Mouse (Mus musculus) heart, embryonic 16.5 days (tissue): Measurements from ENCODE around the gene Tmem163. TPM values are rescaled to one million over a fixed set of nuclear protein-coding genes. Genes with fewer than 3 reads are reported as not detected.

Experiments used
- ATAC-seq: fragments of 200-750 bp; cut with Nextera tagmentation; replicated peaks from 2 replicates; pipeline ENCODE4 v1.8.0; 2017; ENCODE audit warnings: moderate number of reproducible peaks; ENCODE audit not compliant: insufficient read depth, low FRiP score; ENCODE audit errors: extremely low read depth
- H3K27ac ChIP-seq: fragments of 300-500 bp; sonication (generic); 2 replicates; pipeline ENCODE4 v1.5.1; 2014; ENCODE audit warnings: mild to moderate bottlenecking, low read length, control low read depth, moderate library complexity
- H3K27me3 ChIP-seq: fragments of 300-500 bp; sonication (generic); 2 replicates; pipeline ENCODE4 v1.6.1; 2014; ENCODE audit warnings: low read length, mixed read lengths; ENCODE audit not compliant: control insufficient read depth, insufficient read depth
- H3K36me3 ChIP-seq: fragments of 300-500 bp; sonication (generic); 2 replicates; pipeline ENCODE4 v1.6.1; 2014; ENCODE audit not compliant: control insufficient read depth, insufficient read depth
- H3K4me1 ChIP-seq: fragments of 300-500 bp; sonication (generic); 2 replicates; pipeline ENCODE4 v1.6.1; 2014; ENCODE audit warnings: low read length, mixed read lengths; ENCODE audit not compliant: control insufficient read depth, insufficient read depth
- H3K4me2 ChIP-seq: fragments of 300-500 bp; sonication (generic); 2 replicates; pipeline ENCODE4 v1.6.1; 2014; ENCODE audit warnings: low read depth, mild to moderate bottlenecking, control low read depth, low read length
- H3K4me3 ChIP-seq: fragments of 300-500 bp; sonication (generic); 2 replicates; pipeline ENCODE4 v1.5.1; 2014; ENCODE audit warnings: mild to moderate bottlenecking, control low read depth, low read length
- H3K9ac ChIP-seq: fragments of 300-500 bp; sonication (generic); 2 replicates; pipeline ENCODE4 v1.6.1; 2014; ENCODE audit warnings: low read length, control low read depth
- H3K9me3 ChIP-seq: fragments of 300-500 bp; sonication (generic); replicated peaks from 2 replicates; pipeline ENCODE4 v1.6.1; 2016; ENCODE audit warnings: low read length; ENCODE audit not compliant: control insufficient read depth
- WGBS: fragments of 180-500 bp; shearing (Covaris S2); extraction: QIAGEN DNeasy Blood & Tissue Kit; methylation state at CpG from one replicate; pipeline ENCODE4 v1.1.7; 2014; 5-methylcytosine and 5-hydroxymethylcytosine counted together
- polyA plus RNA-seq: library from polyadenylated mRNA; unstranded; fragments of >200 nt; fragmentation: Nextera tagmentation; extraction: Ambion mirVana; gene quantifications from 2 replicates; pipeline ENCODE4 v1.2.1, GENCODE M21; 2015

The Tmem163 gene
- polyA plus RNA-seq, 1 experiment from 2014 or later, result 17.7 TPM

DNA sequence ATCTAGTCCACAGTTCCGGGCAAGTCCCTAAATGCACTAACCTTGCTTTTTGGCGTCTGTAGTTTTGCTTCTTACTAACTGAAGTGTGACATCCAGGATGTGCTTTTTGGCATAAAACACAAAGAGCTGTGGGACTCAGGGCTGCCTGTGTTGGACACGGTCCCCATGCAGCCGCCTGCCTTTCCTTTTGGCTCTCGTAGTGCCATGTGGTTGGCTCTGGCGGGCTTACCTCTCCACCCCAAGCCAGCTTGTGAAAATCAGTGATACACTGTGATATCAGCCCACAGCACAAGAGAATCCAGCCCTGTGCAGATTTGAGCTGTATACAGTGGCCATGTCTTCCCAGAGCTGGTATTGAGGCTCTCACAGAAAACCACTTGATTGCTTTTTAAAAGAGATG lies 60.3 kb downstream of the Tmem163 start:
- H3K4me2 ChIP-seq, result no peak overlapping the region
- no peak for ATAC-seq
- H3K4me1 ChIP-seq, result no peaks in the 10 kb centered on the region
- H3K27me3 ChIP-seq, result no peaks in the 10 kb centered on the region
- no peak overlapping the region for H3K27ac ChIP-seq
- 78% methylated on average over 6 of the region's 6 CpGs for whole genome bisulfite sequencing
- no peak overlapping the region for H3K9ac ChIP-seq
- no peak overlapping the region for H3K4me3 ChIP-seq
- H3K36me3 ChIP-seq, result no peaks in the 10 kb centered on the region
- no peaks in the 10 kb centered on the region for H3K9me3 ChIP-seq

DNA sequence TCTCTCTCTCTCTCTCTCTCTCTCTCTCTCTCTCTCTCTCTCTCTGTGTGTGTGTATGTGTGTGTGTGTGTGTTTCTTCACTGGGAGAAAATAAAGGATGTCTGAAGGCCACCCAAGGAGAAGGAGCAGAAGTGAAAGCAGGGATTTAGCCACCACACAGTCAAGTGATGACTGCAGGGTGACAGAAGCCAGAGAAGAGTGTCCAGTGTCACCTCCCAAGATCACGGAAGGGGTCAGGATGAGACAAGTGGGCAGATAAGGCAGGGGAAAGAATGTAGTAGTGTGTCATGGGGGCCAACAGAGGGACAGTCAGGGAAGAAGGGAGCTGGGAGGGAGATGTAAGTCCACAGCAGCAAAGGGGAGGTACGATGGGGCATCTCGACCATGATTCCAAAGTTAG lies 69.0 kb downstream of the Tmem163 start:
- no peak overlapping the region for H3K4me2 ChIP-seq
- no peaks in the 10 kb centered on the region for H3K36me3 ChIP-seq
- H3K4me1 ChIP-seq, result no peaks in the 10 kb centered on the region
- no peak overlapping the region for H3K9ac ChIP-seq
- no peaks in the 10 kb centered on the region for H3K9me3 ChIP-seq
- H3K4me3 ChIP-seq, result no peak overlapping the region
- 23% methylated on average over 3 of the region's 3 CpGs for WGBS
- no peak overlapping the region for H3K27ac ChIP-seq
- 0 out of 2 replicates have a peak, but pooled peaks have one; percentile 52 for ATAC-seq
- no peaks in the 10 kb centered on the region for H3K27me3 ChIP-seq

DNA sequence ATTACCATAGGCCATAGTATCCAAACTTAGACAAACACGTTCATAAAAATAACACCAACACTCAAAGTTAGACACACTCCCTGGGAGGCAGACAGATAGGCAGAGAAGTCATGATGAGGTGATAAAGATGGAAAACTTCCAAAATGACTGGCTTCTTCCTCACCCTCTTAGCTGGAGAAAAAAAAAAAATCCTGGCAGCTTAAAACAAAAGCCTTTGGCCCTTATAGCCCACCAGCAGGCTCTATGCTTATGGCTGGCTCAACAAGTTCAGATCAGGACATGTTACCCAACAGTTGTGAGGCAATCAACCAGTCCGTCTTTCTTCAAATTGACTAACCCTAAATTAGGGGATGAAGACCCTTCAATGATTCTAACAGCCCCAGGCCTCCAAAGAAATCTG lies 69.5 kb downstream of the Tmem163 start:
- Histone ChIP-seq H3K27me3 (no peaks in the 10 kb centered on the region), H3K4me2 (no peak overlapping the region), H3K4me1 (no peaks in the 10 kb centered on the region), H3K9me3 (no peaks in the 10 kb centered on the region), H3K4me3 (no peak overlapping the region), H3K9ac (no peak overlapping the region), H3K36me3 (no peaks in the 10 kb centered on the region), H3K27ac (no peak overlapping the region)
- ATAC-seq, result no peak
- WGBS, result 59% methylated on average over 2 of the region's 2 CpGs

DNA sequence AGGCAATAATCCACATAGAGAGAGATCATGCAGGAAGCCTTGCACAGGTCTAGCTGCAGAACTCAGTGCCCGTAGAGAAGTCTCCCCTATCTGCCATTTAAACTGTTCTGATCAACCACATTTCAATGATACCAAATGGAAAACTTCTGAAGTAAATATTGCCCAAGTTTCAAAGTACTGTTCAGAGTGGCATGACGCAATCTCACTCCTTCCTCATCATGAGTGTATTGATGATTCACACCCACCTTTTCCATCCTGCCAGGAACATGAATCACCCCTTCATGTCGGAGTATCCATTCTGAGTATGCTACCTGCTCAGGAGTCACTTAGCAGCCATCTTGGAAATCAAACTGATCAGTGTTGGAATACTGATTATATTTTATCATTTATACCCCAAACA lies 71.0 kb downstream of the Tmem163 start:
- no peak for ATAC-seq
- Histone ChIP-seq H3K4me1 (no peaks in the 10 kb centered on the region), H3K4me3 (no peak overlapping the region), H3K4me2 (no peak overlapping the region), H3K36me3 (no peaks in the 10 kb centered on the region), H3K9ac (no peak overlapping the region), H3K27me3 (no peaks in the 10 kb centered on the region), H3K27ac (no peak overlapping the region), H3K9me3 (no peaks in the 10 kb centered on the region)
- 90% methylated on average over 3 of the region's 3 CpGs for WGBS

DNA sequence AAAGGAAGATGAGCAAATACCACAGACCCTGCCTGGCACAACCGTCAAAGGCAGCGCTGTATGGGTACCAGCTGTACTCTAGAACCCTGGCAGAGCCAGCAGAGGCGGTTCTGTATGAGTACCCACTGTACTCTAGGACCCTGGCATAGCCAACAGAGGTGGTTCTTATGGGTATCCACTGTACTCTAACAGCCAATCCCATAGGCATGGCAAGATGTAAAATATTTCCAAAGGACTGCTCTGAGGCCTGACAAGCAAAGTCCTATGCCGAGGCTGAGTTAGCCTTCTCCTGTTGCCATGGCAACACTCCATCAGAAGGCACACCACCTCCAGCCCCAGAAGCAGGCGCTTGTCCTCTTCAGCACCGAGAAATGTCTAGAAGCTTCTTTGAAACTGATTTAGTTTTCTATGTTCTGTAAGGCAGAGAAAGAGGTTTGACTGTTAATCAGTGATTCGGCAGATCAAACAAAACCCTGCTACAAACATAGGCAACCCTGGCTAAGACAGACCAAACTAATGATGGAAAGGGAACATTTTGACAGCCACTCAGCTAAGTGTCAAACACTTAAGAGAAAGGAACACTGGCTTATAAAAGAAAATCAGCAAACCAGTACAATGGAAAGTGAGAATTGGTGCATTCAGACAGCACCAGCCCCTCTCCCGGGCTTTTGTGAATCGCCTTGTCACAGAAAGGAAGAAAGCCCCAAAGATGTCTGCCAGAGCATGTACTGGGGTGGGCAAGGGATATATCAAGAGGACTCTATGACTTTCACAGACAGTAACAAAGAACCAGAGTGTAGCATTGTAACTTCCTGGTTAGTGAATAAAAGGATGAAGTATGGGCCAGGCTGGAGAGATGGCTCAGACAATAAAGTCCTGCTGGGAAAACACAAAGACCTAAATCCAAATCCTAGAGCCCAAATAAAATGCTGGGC lies 75.4 kb downstream of the Tmem163 start:
- ATAC-seq, result no peak
- H3K4me1 ChIP-seq, result no peaks in the 10 kb centered on the region
- no peak overlapping the region for H3K4me3 ChIP-seq
- H3K27ac ChIP-seq, result no peak overlapping the region
- H3K27me3 ChIP-seq, result no peaks in the 10 kb centered on the region
- no peaks in the 10 kb centered on the region for H3K36me3 ChIP-seq
- 72% methylated on average over 9 of the region's 9 CpGs for WGBS
- H3K4me2 ChIP-seq, result no peak overlapping the region
- H3K9me3 ChIP-seq, result no peaks in the 10 kb centered on the region
- H3K9ac ChIP-seq, result no peak overlapping the region

DNA sequence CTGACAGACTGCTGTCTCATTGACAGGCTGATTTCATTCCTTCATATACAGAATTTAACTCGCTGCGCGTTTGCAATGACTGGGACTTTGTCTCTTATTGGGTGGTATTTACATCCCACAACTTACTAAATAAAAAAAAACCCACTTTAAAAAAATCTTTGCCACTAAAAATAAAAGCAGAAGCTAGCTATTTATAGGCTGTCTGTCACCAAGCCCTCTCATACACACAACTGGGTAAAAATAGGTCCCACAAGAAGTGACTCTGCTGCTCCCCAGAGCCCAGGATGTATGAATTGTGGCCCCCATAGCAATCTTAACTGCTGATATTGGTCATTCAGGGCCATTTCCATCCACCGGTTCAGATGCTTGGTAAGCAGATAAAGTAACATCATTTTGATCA lies 83.2 kb downstream of the Tmem163 start:
- 36% methylated on average over 4 of the region's 4 CpGs for WGBS
- peaks cover 21% of the 10 kb centered on the region for H3K4me1 ChIP-seq
- H3K36me3 ChIP-seq, result no peaks in the 10 kb centered on the region
- peak overlapping the region; percentile 74 for H3K27ac ChIP-seq
- H3K9ac ChIP-seq, result no peak overlapping the region
- no peaks in the 10 kb centered on the region for H3K27me3 ChIP-seq
- H3K9me3 ChIP-seq, result no peaks in the 10 kb centered on the region
- H3K4me2 ChIP-seq, result 0 out of 2 replicates have a peak overlapping the region, but pooled peaks have one; percentile 13
- peak; percentile 77; the same call in 1 of the 2 replicates for ATAC-seq
- H3K4me3 ChIP-seq, result no peak overlapping the region

DNA sequence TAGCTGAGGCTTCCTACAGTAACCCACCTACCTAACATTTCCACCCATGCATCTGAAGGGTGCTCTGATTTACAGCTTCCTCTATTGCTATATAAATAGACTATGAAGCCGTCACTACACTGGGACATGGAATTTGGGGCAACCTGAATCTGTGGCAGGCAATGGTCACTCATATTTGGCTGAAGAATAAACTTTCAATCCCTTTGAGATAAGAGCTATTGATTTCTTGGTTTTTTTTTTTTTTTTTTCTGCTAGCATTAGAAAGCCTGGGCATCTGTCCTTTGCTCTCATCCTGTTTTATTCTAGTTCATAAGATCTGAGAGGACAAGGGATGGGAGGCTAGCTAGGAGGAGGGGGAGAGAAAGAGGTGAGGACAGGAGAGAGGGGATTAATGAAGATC lies 83.6 kb downstream of the Tmem163 start:
- no peak for ATAC-seq
- Histone ChIP-seq H3K4me1 (peaks cover 21% of the 10 kb centered on the region), H3K9me3 (no peaks in the 10 kb centered on the region), H3K4me3 (no peak overlapping the region), H3K27ac (peak overlapping the region; percentile 74), H3K36me3 (no peaks in the 10 kb centered on the region), H3K9ac (no peak overlapping the region), H3K27me3 (no peaks in the 10 kb centered on the region), H3K4me2 (0 out of 2 replicates have a peak overlapping the region, but pooled peaks have one; percentile 13)
- 20% methylated on average over 1 of the region's 1 CpGs for WGBS

DNA sequence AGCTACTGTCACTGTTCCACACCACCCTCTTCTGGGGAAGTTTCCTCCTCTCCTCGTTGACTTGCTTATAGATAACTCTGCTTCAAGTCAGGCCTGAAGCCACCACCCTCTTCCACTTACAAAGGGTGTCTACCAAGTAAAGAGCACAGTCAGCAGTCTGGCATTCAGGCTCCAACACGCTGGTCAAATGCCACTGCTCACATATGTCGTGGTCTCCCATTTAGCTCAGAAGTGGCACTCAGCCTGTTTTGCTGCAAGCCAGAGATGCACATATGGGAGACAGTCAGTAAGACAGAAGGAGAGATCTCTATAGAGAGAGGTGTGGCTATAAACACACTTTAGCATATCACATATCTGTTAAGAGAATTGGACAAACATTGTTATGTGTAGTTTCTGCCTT lies 89.8 kb downstream of the Tmem163 start:
- no peak for ATAC-seq

DNA sequence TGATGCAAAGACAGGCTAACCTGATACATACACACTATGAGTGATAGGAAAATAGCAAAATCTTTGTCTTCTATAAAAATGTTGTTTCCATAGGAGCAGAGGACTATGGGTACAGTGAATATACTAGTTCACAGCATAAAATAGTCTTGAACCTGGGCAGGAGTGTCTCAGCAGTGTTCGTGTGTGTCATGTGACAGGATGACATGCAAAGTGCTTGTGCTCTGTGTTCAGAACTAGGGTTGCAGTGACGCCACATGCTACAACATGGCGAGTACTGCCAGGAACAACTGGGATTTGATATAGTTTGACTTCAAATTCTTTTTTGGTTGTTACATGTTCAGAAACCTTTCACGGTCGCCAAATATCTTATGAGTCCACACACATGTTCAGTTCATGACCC lies 92.3 kb downstream of the Tmem163 start:
- WGBS, result 85% methylated on average over 5 of the region's 5 CpGs
- Histone ChIP-seq H3K9ac (no peak overlapping the region), H3K4me3 (no peak overlapping the region), H3K36me3 (no peaks in the 10 kb centered on the region), H3K4me2 (no peak overlapping the region), H3K4me1 (peaks cover 8% of the 10 kb centered on the region; the same call in 1 of the 2 replicates), H3K27ac (no peak overlapping the region), H3K9me3 (no peaks in the 10 kb centered on the region), H3K27me3 (no peaks in the 10 kb centered on the region)
- no peak for ATAC-seq

More for the DNA sequence above, 89.8 kb downstream of the Tmem163 start:
- Histone ChIP-seq H3K27me3 (no peaks in the 10 kb centered on the region), H3K9me3 (no peaks in the 10 kb centered on the region), H3K4me2 (no peak overlapping the region), H3K4me1 (peaks cover 8% of the 10 kb centered on the region; the same call in 1 of the 2 replicates), H3K9ac (no peak overlapping the region), H3K27ac (no peak overlapping the region), H3K4me3 (no peak overlapping the region), H3K36me3 (no peaks in the 10 kb centered on the region)
- WGBS, result 45% methylated on average over 3 of the region's 3 CpGs
